Mouse (Mus musculus) olfactory bulb, adult 2 months (tissue): Measurements from ENCODE around the gene Cltb. TPM values are rescaled to one million over a fixed set of nuclear protein-coding genes. Genes with fewer than 3 reads are reported as not detected.
"Not testable (repeated sequence)": the region's sequence is repeated elsewhere in the genome, so short reads cannot be mapped to it uniquely, and the experiment has no call there.

Experiments
- H3K27ac ChIP-seq: fragments of 200-500 bp; 2 replicates; pipeline ENCODE4 v1.5.1; 2012; ENCODE audit warnings: low read depth, low read length; ENCODE audit not compliant: insufficient read depth
- H3K4me1 ChIP-seq: fragments of 200-500 bp; 2 replicates; pipeline ENCODE4 v1.6.1; 2012; ENCODE audit warnings: low read length; ENCODE audit not compliant: control insufficient read depth, insufficient read depth
- H3K4me3 ChIP-seq: fragments of 200-500 bp; 2 replicates; pipeline ENCODE4 v1.5.1; 2012; ENCODE audit warnings: mild to moderate bottlenecking, low read depth, low read length, moderate library complexity; ENCODE audit not compliant: insufficient read depth
- CTCF ChIP-seq: fragments of 200-500 bp; IDR thresholded peaks from 2 replicates; pipeline ENCODE4 v1.5.1; 2012; ENCODE audit warnings: low read depth, mild to moderate bottlenecking, low read length, moderate library complexity; ENCODE audit not compliant: insufficient read depth
- POLR2A ChIP-seq: fragments of 200-500 bp; IDR thresholded peaks from 2 replicates; pipeline ENCODE4 v1.6.1; 2012; ENCODE audit warnings: mild to moderate bottlenecking, low read depth, low read length, moderate library complexity; ENCODE audit not compliant: insufficient read depth
- WGBS: fragments of 180-500 bp; shearing (Covaris S2); methylation state at CpG from one replicate; pipeline ENCODE4 v1.1.7; 2018; 5-methylcytosine and 5-hydroxymethylcytosine counted together
- polyA plus RNA-seq: library from polyadenylated mRNA; stranded (reverse); fragments of >200 nt; gene quantifications from 2 replicates; pipeline ENCODE4 v1.2.4, GENCODE M21; 2012; ENCODE audit warnings: low replicate concordance; ENCODE audit not compliant: missing spikeins, insufficient read depth, insufficient read length

Gene Cltb
- polyA plus RNA-seq, 1 experiment: not detected

- 0 out of 2 replicates have a peak, but pooled peaks cover 4% of the 10 kb centered on the region for H3K4me1 ChIP-seq
- no peak overlapping the region for H3K27ac ChIP-seq
- WGBS: 78% methylated on average over 8 of the region's 8 CpGs
These were observed 5.2 kb upstream of the Cltb start for GRCm38 (mm10) chr13:54616307-54616706.

GRCm38 (mm10) chr13:54613141-54613540 is 2.0 kb upstream of the Cltb start:
- H3K4me1 ChIP-seq: peaks cover 10% of the 10 kb centered on the region
- 82% methylated on average over 8 of the region's 8 CpGs for WGBS
- H3K27ac ChIP-seq, H3K4me3 ChIP-seq: not testable (repeated sequence)

More at GRCm38 (mm10) chr13:54616307-54616706, 5.2 kb upstream of the Cltb start:
- TF ChIP-seq CTCF (no peak), POLR2A (no peak)
- no peak overlapping the region for H3K4me3 ChIP-seq

- H3K27ac ChIP-seq: peak overlapping the region; percentile 96
- WGBS: 4% methylated on average over 13 of the region's 13 CpGs
- no peak for TF ChIP-seq CTCF
- TF ChIP-seq POLR2A: no peak
These were observed 552 bp downstream of the Cltb start for GRCm38 (mm10) chr13:54610613-54610971.

GRCm38 (mm10) chr13:54609301-54609700 is 1.8 kb downstream of the Cltb start:
- 10% methylated on average over 1 of the region's 1 CpGs for WGBS
- H3K4me3 ChIP-seq: peak overlapping the region; percentile 34
- peak overlapping the region; percentile 32; the same call in 1 of the 2 replicates for H3K27ac ChIP-seq
- TF ChIP-seq CTCF: no peak
- no peak for TF ChIP-seq POLR2A
- H3K4me1 ChIP-seq: peaks cover 19% of the 10 kb centered on the region

More at GRCm38 (mm10) chr13:54610613-54610971, 552 bp downstream of the Cltb start:
- Histone ChIP-seq H3K4me3 (peak overlapping the region; percentile 91), H3K4me1 (peaks cover 15% of the 10 kb centered on the region)

GRCm38 (mm10) chr13:54608666-54609065 is 2.5 kb downstream of the Cltb start:
- peak overlapping the region; percentile 32 for H3K27ac ChIP-seq
- whole genome bisulfite sequencing: 3% methylated on average over 8 of the region's 8 CpGs

GRCm38 (mm10) chr13:54608002-54608401 is 3.1 kb downstream of the Cltb start:
- Histone ChIP-seq H3K4me3 (no peak overlapping the region), H3K27ac (no peak overlapping the region), H3K4me1 (peaks cover 25% of the 10 kb centered on the region)
- no peak for TF ChIP-seq POLR2A
- TF ChIP-seq CTCF: no peak
- 43% methylated on average over 3 of the region's 3 CpGs for WGBS

More at GRCm38 (mm10) chr13:54608666-54609065, 2.5 kb downstream of the Cltb start:
- TF ChIP-seq CTCF (no peak), POLR2A (no peak)
- Histone ChIP-seq H3K4me3 (peak overlapping the region; percentile 34), H3K4me1 (peaks cover 22% of the 10 kb centered on the region)

- no peak overlapping the region for H3K4me3 ChIP-seq
- no peak for TF ChIP-seq CTCF
- no peak for TF ChIP-seq POLR2A
- WGBS: 75% methylated on average over 5 of the region's 5 CpGs
These were observed 3.9 kb downstream of the Cltb start for GRCm38 (mm10) chr13:54607204-54607603.

GRCm38 (mm10) chr13:54605426-54605825 is 5.7 kb downstream of the Cltb start:
- no peak overlapping the region for H3K4me3 ChIP-seq
- 68% methylated on average over 5 of the region's 5 CpGs for WGBS
- H3K4me1 ChIP-seq: peaks cover 25% of the 10 kb centered on the region
- TF ChIP-seq POLR2A: no peak
- TF ChIP-seq CTCF: no peak
- H3K27ac ChIP-seq: no peak overlapping the region

More at GRCm38 (mm10) chr13:54607204-54607603, 3.9 kb downstream of the Cltb start:
- no peak overlapping the region for H3K27ac ChIP-seq
- peaks cover 25% of the 10 kb centered on the region for H3K4me1 ChIP-seq

- Histone ChIP-seq H3K4me3 (no peak overlapping the region), H3K27ac (no peak overlapping the region), H3K4me1 (peaks cover 22% of the 10 kb centered on the region)
- TF ChIP-seq CTCF: no peak
- no peak for TF ChIP-seq POLR2A
- WGBS: 42% methylated on average over 4 of the region's 4 CpGs
These were observed 6.9 kb downstream of the Cltb start for GRCm38 (mm10) chr13:54604221-54604620.

- no peak overlapping the region for H3K27ac ChIP-seq
- H3K4me3 ChIP-seq: no peak overlapping the region
- TF ChIP-seq POLR2A (no peak), CTCF (no peak)
- peaks cover 15% of the 10 kb centered on the region for H3K4me1 ChIP-seq
These were observed 7.6 kb downstream of the Cltb start for GRCm38 (mm10) chr13:54603501-54603900.
